Mouse (Mus musculus): ENCODE data around the gene Nfatc4. TPM values are rescaled to one million over a fixed set of nuclear protein-coding genes. Genes with fewer than 3 reads are reported as not detected.

The Nfatc4 gene
- polyA plus RNA-seq, 1 experiment from 2014 or later: 157 TPM

DNA sequence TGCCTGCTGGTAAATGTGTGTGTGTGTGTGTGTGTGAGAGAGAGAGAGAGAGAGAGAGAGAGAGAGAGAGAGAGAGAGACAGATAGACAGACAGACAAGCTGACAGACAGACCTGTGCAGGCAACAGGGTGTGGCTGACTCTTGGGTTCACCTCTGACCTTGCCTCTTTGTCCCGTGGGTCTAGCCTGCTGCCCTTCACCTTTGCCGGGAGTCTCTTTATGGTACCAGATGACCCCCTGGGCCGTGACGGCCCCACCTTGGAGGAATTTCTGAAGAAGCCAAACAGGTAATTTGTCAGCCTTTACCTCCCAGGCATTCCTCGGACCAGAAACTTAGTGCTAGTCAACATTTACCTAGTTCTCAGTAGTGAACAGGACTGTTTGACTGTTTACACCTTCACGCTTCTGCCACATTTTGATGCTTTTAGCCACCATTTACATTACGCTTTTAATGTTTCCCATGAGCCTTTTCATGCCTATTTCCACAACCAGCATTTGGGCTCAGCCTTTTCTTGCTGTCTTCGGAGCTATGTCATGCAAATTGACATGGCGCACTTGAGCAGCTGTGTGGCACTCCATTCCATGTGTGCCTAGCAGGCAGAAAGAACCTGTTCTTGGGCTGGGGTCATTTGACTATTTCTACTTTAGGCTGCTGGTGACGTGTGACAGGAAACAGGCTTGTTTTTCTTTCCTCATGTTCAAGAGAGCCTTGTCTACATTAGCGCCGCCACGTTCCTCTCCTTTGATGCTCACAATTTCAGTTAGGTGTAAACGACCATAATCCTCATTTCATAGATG lies 45.5 kb downstream of the Nfatc4 start:
- H3K4me1 ChIP-seq: peaks cover 10% of the 10 kb centered on the region
- no peak overlapping the region for H3K4me3 ChIP-seq
- no peak overlapping the region for H3K27ac ChIP-seq
- DNase-seq (ENCODE audit: low spot score): no peak
- no peaks in the 10 kb centered on the region for H3K27me3 ChIP-seq (ENCODE audit: low read depth, poor library complexity, severe bottlenecking)
- H3K36me3 ChIP-seq: peaks cover 99% of the 10 kb centered on the region
- H3K9me3 ChIP-seq (replicated peaks): no peaks in the 10 kb centered on the region
- 88% methylated on average over 14 of the region's 14 CpGs for WGBS

DNA sequence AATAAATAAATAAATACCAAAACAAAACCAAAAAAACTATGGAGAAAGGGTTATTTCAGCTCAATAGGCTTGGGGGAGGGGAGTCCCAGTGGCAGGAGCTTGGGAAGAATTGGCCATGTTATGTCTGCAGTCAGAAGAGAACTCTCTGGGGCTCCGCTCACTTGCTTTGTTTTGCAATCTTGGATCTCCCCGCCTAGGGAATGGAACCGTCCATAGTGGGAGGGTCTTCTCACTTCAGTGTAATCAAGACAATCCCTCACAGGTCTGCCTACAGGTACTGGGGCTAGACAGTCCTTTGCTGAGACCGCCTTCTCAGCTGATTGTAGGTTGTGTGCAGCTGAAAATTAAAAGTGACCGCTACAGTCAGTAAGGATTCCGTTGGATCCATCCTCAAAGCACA lies 46.6 kb downstream of the Nfatc4 start:
- 97% methylated on average over 6 of the region's 6 CpGs for WGBS

DNA sequence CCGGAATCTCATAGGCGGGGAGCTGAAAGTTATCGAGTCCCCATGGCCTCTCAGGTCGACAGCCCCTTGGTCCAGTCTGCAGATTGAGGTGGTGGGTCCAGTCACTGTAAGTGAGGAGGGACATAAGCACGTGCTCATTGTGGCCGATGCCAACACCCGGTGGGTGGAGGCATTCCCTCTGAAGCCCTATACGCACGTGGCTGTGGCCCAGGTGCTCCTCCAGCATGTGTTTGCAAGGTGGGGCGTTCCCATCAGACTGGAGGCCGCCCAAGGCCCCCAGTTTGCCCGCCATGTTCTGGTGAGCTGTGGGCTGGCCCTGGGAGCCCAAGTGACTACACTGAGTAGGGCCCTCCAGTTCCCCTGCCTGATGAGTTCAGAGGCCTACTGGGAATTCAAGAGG lies 49.1 kb downstream of the Nfatc4 start:
- H3K9me3 ChIP-seq (replicated peaks): no peaks in the 10 kb centered on the region
- no peaks in the 10 kb centered on the region for H3K27me3 ChIP-seq (ENCODE audit: low read depth, poor library complexity, severe bottlenecking)
- no peak for DNase-seq (ENCODE audit: low spot score)
- 92% methylated on average over 12 of the region's 12 CpGs for WGBS
- no peak overlapping the region for H3K4me3 ChIP-seq
- no peak overlapping the region for H3K27ac ChIP-seq
- H3K4me1 ChIP-seq: peaks cover 24% of the 10 kb centered on the region
- peaks cover 63% of the 10 kb centered on the region for H3K36me3 ChIP-seq

More for the DNA sequence above, 46.6 kb downstream of the Nfatc4 start:
- no peak overlapping the region for H3K4me3 ChIP-seq
- H3K4me1 ChIP-seq: peaks cover 17% of the 10 kb centered on the region
- peaks cover 88% of the 10 kb centered on the region for H3K36me3 ChIP-seq
- no peaks in the 10 kb centered on the region for H3K9me3 ChIP-seq (replicated peaks)
- no peak overlapping the region for H3K27ac ChIP-seq
- no peak for DNase-seq (ENCODE audit: low spot score)
- no peaks in the 10 kb centered on the region for H3K27me3 ChIP-seq (ENCODE audit: low read depth, poor library complexity, severe bottlenecking)

DNA sequence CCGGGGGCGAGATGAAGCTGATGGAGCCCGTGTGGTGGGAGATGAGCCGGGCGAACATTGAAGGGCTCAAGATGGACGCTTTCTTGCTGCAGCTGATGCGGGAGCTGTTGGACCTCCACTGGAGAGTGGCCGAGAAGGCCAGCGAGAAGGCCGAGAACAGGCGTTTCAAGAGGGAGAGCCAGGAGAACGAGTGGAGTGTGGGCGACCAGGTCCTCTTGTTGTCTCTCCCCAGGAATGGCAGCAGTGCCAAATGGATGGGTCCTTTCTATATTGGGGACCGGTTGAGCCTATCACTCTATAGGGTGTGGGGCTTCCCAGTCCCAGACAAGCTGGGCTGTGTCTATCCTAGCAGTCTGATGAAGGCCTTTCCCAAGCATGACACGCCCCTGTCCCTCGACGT lies 49.6 kb downstream of the Nfatc4 start:
- WGBS: 91% methylated on average over 17 of the region's 17 CpGs
- Histone ChIP-seq H3K27me3 (ENCODE audit: low read depth, poor library complexity, severe bottlenecking) (no peaks in the 10 kb centered on the region), H3K4me3 (no peak overlapping the region), H3K36me3 (peaks cover 59% of the 10 kb centered on the region), H3K4me1 (peaks cover 29% of the 10 kb centered on the region), H3K27ac (no peak overlapping the region; the same call in 1 of the 2 replicates), H3K9me3 (replicated peaks) (no peaks in the 10 kb centered on the region)
- DNase-seq (ENCODE audit: low spot score): no peak

DNA sequence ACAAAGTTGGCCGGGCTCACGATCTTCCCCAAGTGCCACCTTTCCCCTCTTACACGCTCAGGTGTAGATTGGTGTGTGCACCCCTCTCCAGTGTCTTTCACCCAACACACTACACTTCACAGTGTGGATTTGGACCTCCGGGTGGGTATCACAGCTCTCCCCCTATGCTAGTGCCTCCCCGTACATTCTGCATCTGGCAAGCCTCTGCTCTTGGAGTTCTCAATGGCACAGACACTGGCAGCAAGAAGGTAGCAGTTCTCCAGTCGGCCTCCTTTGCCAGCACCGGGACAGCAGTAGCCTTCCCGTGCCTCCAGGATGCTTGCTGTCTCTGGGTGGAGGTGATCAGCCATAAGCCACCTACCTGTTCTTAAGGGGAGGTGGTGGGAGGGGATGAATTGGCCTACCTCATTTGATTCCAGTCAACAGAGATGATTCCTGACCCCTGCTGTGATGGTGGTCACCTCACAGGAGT lies 50.3 kb downstream of the Nfatc4 start:
- H3K36me3 ChIP-seq: peaks cover 52% of the 10 kb centered on the region
- no peak overlapping the region for H3K4me3 ChIP-seq
- no peaks in the 10 kb centered on the region for H3K9me3 ChIP-seq (replicated peaks)
- no peaks in the 10 kb centered on the region for H3K27me3 ChIP-seq (ENCODE audit: low read depth, poor library complexity, severe bottlenecking)
- 90% methylated on average over 8 of the region's 8 CpGs for WGBS
- H3K27ac ChIP-seq: peak overlapping the region; percentile 59
- DNase-seq (ENCODE audit: low spot score): no peak
- peaks cover 35% of the 10 kb centered on the region for H3K4me1 ChIP-seq

DNA sequence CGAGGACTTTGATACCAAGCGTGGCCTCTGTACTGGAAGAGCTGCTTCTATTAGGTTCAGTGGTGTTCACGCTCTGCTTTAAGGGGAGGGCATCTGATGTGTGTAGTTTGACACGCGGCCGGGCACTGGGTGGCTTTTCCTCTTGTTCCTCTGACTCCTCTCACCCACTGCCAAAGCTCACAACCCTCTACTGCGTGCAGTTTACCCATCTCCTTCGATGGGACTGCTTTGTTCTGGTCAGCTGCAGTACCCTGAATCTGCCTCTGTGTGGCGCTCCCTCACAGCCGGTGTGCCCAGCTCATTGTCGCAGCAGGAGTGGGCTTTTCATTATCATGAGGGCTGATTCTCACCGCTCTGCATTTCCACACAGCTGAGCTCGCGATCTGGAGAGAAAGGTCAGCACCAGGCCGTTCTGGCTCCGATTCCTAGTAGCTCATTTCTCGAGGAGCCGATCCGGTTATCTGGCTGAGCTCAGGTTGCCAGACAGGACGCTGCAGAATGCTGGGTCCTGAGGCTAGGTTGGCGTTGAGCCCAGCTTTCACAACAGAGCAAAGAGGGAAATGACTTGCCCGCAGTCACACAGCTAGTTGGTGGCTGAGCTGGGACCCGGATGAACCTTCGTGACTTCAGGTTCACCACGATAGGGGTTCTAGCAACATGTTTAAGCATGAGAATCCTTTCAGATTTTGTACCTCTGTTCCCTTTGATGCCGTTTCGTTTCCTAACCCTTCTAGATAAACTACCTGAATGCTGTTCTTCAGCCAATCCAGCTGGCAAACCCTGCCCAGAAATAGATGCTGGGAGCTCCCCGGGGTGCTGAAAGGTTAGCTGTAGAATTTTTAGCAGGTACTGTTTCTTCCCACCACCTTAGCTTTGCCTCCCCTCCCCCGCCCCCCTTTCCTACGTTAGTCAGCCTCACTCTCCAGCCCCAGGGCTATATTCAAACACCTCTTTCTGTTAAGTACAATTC lies 51.1 kb downstream of the Nfatc4 start:
- Histone ChIP-seq H3K4me1 (peaks cover 42% of the 10 kb centered on the region), H3K4me3 (peak overlapping the region; percentile 31), H3K9me3 (replicated peaks) (no peaks in the 10 kb centered on the region), H3K27me3 (ENCODE audit: low read depth, poor library complexity, severe bottlenecking) (no peaks in the 10 kb centered on the region), H3K36me3 (peaks cover 45% of the 10 kb centered on the region), H3K27ac (peak overlapping the region; percentile 59)
- DNase-seq (ENCODE audit: low spot score): peak; percentile 89
- 13% methylated on average over 30 of the region's 30 CpGs for WGBS

DNA sequence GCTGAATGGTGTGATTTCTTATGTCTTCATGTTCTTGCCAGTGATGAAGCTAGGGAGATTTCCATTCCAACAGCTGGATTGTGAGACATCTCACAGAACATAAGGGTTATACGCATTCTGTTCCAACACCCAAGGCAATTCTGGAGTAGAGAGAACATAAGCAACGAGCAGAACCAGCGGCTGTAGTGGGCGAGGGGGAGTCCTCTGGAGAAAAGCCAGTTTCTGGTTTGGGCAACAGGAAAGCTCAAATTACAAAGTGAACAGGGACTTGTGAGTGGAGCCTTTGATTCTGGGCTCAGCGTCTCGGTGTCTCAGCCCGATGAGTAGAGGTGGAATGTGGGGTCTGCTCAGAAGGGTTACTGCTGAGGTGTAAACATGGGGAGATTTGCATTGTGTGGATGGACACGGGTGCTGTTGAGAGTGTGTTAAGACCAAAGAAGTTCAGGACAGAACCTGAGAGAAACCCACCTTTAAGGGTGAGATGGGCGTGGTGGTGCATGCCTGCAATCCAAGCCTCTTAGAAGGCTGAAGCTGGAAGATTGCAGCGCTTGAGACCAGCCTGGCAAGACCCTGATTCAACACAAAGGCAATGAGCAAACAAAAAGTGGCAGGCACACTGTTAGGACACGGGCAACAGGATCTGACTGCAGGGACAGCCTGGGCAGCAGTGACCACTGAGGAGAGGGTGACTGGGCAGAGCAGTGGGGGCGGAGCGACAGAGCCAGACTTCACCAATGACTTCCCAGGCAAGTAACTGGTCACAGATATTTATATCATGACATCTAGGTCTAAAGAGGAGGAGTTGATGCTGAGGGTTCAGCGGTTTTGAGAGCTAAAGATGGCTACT lies 54.7 kb downstream of the Nfatc4 start:
- Histone ChIP-seq H3K4me1 (peaks cover 51% of the 10 kb centered on the region), H3K27ac (peak overlapping the region; percentile 89), H3K4me3 (peak overlapping the region; percentile 46), H3K27me3 (ENCODE audit: low read depth, poor library complexity, severe bottlenecking) (no peaks in the 10 kb centered on the region), H3K36me3 (peaks cover 8% of the 10 kb centered on the region), H3K9me3 (replicated peaks) (no peaks in the 10 kb centered on the region)
- WGBS: 5% methylated on average over 14 of the region's 14 CpGs
- DNase-seq (ENCODE audit: low spot score): peak; percentile 64

DNA sequence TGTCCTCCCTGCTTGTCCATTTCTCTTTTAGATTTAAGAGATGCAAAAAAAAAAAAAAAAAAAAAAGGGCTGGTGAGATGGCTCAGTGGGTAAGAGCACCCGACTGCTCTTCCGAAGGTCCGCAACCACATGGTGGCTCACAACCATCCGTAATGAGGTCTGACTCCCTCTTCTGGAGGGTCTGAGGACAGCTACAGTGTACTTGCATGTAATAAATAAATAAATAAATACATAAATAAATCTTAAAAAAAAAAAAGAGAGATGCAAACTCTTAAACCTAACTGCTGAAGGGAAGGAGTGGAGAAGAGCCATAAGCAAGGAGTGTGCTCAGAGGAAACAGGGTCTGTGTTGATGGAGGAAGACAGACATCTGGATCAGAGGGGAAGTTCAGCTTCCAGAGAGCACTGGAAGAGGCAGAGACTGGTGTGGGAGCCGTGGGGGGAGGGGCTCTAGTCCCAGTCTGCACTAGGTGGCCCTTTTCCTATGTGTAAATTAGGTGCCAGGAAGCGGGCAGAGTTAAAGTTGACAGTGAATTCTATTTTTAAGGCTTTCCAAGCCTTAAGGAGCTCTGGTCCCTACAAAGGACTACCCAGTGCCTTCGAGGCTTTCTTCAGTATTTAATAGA lies 55.5 kb downstream of the Nfatc4 start:
- no peak for DNase-seq (ENCODE audit: low spot score)
- Histone ChIP-seq H3K36me3 (peaks cover under 1% of the 10 kb centered on the region), H3K27ac (peak overlapping the region; percentile 89), H3K27me3 (ENCODE audit: low read depth, poor library complexity, severe bottlenecking) (no peaks in the 10 kb centered on the region), H3K4me3 (peak overlapping the region; percentile 46), H3K4me1 (peaks cover 53% of the 10 kb centered on the region), H3K9me3 (replicated peaks) (no peaks in the 10 kb centered on the region)
- 17% methylated on average over 7 of the region's 7 CpGs for WGBS

DNA sequence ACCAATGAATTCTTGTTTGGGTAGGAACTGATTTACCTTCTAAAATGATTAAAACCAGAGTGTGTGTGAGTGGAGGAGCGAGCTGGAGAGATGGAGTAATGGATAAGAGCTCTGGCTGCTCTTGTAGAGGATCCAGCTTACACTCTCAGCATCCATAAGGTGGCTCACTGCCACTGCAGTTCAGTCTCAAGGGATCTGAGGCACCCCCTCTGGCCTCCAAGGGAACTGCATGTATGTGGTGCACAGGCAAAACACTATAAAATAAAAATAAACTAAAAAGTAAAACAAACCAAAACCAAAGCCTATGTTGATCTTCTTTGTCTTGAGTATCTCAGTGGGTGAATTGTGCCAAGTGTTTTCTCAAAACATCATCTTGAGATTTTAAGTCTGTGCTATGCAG lies 56.7 kb downstream of the Nfatc4 start:
- Histone ChIP-seq H3K9me3 (replicated peaks) (no peaks in the 10 kb centered on the region), H3K4me3 (no peak overlapping the region), H3K27ac (no peak overlapping the region), H3K4me1 (peaks cover 54% of the 10 kb centered on the region), H3K27me3 (ENCODE audit: low read depth, poor library complexity, severe bottlenecking) (no peaks in the 10 kb centered on the region), H3K36me3 (no peaks in the 10 kb centered on the region)
- DNase-seq (ENCODE audit: low spot score): no peak
- 41% methylated on average over 1 of the region's 1 CpGs for WGBS

DNA sequence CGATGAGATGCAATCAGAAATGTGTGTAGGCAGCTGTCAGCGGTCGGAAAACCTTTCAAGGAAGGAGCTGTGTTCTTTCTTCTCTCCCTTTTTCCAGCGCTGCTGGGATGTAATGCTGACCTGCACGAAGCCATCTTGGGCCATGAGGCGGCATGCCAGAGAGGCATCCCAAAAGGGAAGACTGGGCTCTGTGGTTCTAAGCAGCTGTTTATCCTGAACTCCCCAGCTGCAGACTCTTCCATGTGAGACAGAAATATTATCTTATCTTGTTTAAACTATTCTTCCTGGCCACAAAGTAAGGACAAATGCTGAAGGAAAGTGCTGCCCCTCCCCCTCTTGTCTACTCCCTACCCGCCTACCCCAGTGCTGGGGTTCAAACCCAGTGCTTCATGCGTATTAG lies 58.0 kb downstream of the Nfatc4 start:
- Histone ChIP-seq H3K4me3 (no peak overlapping the region), H3K27me3 (ENCODE audit: low read depth, poor library complexity, severe bottlenecking) (no peaks in the 10 kb centered on the region), H3K36me3 (peaks cover under 1% of the 10 kb centered on the region; the same call in 1 of the 2 replicates), H3K4me1 (peaks cover 62% of the 10 kb centered on the region), H3K27ac (no peak overlapping the region), H3K9me3 (replicated peaks) (no peaks in the 10 kb centered on the region)
- 87% methylated on average over 8 of the region's 8 CpGs for WGBS
- no peak for DNase-seq (ENCODE audit: low spot score)

DNA sequence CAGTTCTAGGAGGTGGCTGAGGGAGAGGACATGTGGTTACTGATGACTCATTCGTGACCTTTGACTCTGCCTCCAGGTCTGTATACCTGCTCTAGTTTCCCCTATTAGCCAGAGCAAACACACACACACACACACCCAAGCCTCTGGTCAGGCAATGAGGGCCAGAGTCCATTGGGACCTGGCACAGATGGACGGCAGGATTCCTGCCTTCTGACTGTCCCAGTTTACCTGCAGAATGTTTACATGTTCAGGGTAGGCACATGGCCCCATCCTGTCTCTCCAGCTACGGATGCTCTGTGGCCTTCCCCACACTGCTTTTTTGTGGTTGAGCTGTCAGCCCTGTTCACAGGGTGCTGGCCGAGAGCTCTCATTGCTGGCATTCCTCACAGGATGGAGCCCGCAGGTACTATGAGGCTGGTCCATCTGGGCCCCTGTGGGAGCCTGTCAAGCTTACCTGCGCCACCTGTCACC lies 59.3 kb downstream of the Nfatc4 start:
- H3K36me3 ChIP-seq: peaks cover 12% of the 10 kb centered on the region
- no peaks in the 10 kb centered on the region for H3K27me3 ChIP-seq (ENCODE audit: low read depth, poor library complexity, severe bottlenecking)
- H3K4me3 ChIP-seq: no peak overlapping the region
- WGBS: 57% methylated on average over 6 of the region's 6 CpGs
- no peak for DNase-seq (ENCODE audit: low spot score)
- H3K9me3 ChIP-seq (replicated peaks): no peaks in the 10 kb centered on the region
- peak overlapping the region; percentile 94 for H3K27ac ChIP-seq
- peaks cover 70% of the 10 kb centered on the region for H3K4me1 ChIP-seq
